Mouse (Mus musculus) E14TG2a.4 (cell line): ENCODE results near the gene Sgo1.
"Not testable (repeated sequence)": the region's sequence is repeated elsewhere in the genome, so short reads cannot be mapped to it uniquely, and the experiment has no call there.

ENCODE experiments used
- H3K27me3 ChIP-seq: 2 replicates; pipeline ENCODE4 v1.6.1; 2014; ENCODE audit warnings: low read length, control low read depth; ENCODE audit not compliant: insufficient read depth
- H3K36me3 ChIP-seq: 2 replicates; pipeline ENCODE4 v1.6.1; 2014; ENCODE audit warnings: low read length, control low read depth; ENCODE audit not compliant: insufficient read depth
- H3K4me1 ChIP-seq: replicated peaks from 2 replicates; pipeline ENCODE4 v1.6.1; 2014; ENCODE audit warnings: low read depth, low read length, control low read depth
- H3K4me3 ChIP-seq: replicated peaks from 2 replicates; pipeline ENCODE4 v1.5.1; 2014; ENCODE audit warnings: mild to moderate bottlenecking, low read length
- H3K9me3 ChIP-seq: 2 replicates; pipeline ENCODE4 v1.6.1; 2014; ENCODE audit warnings: low read length, control low read depth
- CTCF ChIP-seq: conservative IDR thresholded peaks from 2 replicates; pipeline ENCODE4 v1.5.1; 2014; ENCODE audit warnings: low read length
- NANOG ChIP-seq: IDR thresholded peaks from 2 replicates; pipeline ENCODE4 v1.6.1; 2014; ENCODE audit warnings: borderline replicate concordance, low read length, mixed read lengths
- POU5F1 ChIP-seq: IDR thresholded peaks from 2 replicates; pipeline ENCODE4 v1.6.1; 2014; ENCODE audit warnings: low read length, borderline replicate concordance

Sgo1 gene

GRCm38 (mm10) chr17:53657391-53657790 is 31.7 kb downstream of the Sgo1 start:
- not testable (repeated sequence) for H3K4me3 ChIP-seq, H3K27me3 ChIP-seq, H3K9me3 ChIP-seq
- Histone ChIP-seq H3K4me1 (peaks cover 42% of the 10 kb centered on the region), H3K36me3 (peaks cover 91% of the 10 kb centered on the region)
- TF ChIP-seq CTCF: peak; percentile 56

DNA sequence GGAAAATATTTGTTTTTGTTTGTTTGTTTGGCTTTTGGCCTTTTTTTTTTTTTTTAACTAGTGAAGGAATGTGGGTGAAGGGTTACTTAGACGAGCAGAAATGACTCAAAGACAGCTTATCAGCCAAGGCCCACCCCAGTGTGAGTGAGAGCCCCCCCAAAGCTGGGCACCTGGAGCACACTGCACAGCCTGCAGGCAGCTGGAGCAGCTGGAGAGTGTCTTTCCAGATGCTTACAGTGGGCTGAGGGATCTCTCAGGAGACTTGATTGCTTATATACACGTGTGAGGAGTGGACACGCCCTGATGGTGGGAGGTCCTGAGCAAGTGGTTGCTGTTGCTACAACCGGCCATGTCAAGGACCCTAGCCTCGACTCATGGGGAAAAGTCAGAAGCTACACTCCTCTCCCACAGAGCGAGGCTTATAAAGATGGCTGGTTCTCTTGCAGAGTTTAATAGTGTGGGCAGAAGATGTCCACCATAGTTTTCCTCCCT is 32.7 kb downstream of the Sgo1 start:
- H3K36me3 ChIP-seq: peaks cover 93% of the 10 kb centered on the region
- H3K27me3 ChIP-seq: no peaks in the 10 kb centered on the region
- TF ChIP-seq CTCF: no peak
- no peak for TF ChIP-seq NANOG
- no peak for TF ChIP-seq POU5F1
- no peak overlapping the region for H3K4me3 ChIP-seq
- no peaks in the 10 kb centered on the region for H3K9me3 ChIP-seq
- peaks cover 42% of the 10 kb centered on the region for H3K4me1 ChIP-seq

DNA sequence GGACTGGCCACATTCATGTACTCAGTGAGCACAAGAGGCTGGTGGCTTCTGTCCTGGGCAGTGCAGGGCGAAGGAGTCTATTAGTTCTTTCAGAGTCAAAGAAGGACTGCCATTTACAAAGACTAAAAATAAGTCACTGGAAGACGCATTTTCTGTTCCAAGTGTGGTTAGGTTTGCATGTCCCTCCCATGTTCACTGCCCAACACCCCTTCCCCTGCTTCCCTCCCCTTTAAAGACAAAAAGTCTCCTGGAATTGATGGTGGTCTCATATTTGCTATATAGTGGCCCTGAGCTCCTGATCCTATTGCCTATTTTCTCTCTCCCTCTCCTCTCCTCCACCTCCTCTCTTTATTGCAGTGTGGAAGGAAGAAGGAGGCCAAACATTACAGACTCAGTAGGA is 33.2 kb downstream of the Sgo1 start:
- no peaks in the 10 kb centered on the region for H3K27me3 ChIP-seq
- peaks cover 42% of the 10 kb centered on the region for H3K4me1 ChIP-seq

GRCm38 (mm10) chr17:53655081-53655480 is 34.1 kb downstream of the Sgo1 start:
- Histone ChIP-seq H3K9me3 (no peaks in the 10 kb centered on the region), H3K4me3 (no peak overlapping the region), H3K4me1 (peaks cover 42% of the 10 kb centered on the region), H3K36me3 (peaks cover 90% of the 10 kb centered on the region), H3K27me3 (no peaks in the 10 kb centered on the region)
- no peak for TF ChIP-seq POU5F1
- TF ChIP-seq CTCF: no peak
- TF ChIP-seq NANOG: no peak

More for the DNA sequence above, 33.2 kb downstream of the Sgo1 start:
- no peak overlapping the region for H3K4me3 ChIP-seq
- TF ChIP-seq CTCF (no peak), NANOG (no peak), POU5F1 (no peak)
- H3K9me3 ChIP-seq: no peaks in the 10 kb centered on the region
- H3K36me3 ChIP-seq: peaks cover 91% of the 10 kb centered on the region

DNA sequence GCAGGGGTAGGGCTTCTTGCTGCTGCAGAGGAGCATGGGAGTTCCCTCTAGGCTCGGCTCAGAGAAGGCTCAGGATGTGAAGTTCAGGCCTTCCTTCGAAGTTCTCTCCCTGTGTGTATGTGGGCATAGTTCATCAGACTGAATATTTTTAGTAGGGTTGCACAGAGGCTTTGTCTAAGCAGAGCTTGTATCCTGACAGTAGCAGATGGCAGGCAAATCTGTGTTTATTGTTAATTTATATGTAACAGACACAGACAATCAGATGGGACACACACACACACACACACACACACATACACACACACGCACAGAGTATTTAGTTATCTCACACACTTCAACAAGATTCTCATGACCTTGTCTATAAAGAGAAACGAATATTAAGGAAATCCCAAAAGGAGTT is 34.5 kb downstream of the Sgo1 start:
- H3K27me3 ChIP-seq: no peaks in the 10 kb centered on the region
- H3K4me3 ChIP-seq: no peak overlapping the region
- H3K36me3 ChIP-seq: peaks cover 91% of the 10 kb centered on the region
- TF ChIP-seq CTCF (no peak), POU5F1 (no peak), NANOG (no peak)
- H3K4me1 ChIP-seq: peaks cover 37% of the 10 kb centered on the region
- H3K9me3 ChIP-seq: no peaks in the 10 kb centered on the region

- Histone ChIP-seq H3K4me1 (no peaks in the 10 kb centered on the region; the same call in 1 of the 2 replicates), H3K4me3 (no peak overlapping the region), H3K27me3 (no peaks in the 10 kb centered on the region), H3K9me3 (no peaks in the 10 kb centered on the region), H3K36me3 (peaks cover 89% of the 10 kb centered on the region)
- TF ChIP-seq NANOG (no peak), CTCF (no peak), POU5F1 (no peak)
Observed at GRCm38 (mm10) chr17:53650251-53650661, 38.9 kb downstream of the Sgo1 start.

GRCm38 (mm10) chr17:53643360-53643759 is 45.8 kb downstream of the Sgo1 start:
- H3K9me3 ChIP-seq: no peaks in the 10 kb centered on the region
- no peak overlapping the region for H3K4me3 ChIP-seq
- no peak for TF ChIP-seq NANOG
- no peak for TF ChIP-seq POU5F1
- no peak for TF ChIP-seq CTCF
- H3K27me3 ChIP-seq: no peaks in the 10 kb centered on the region
- H3K4me1 ChIP-seq: peaks cover 13% of the 10 kb centered on the region
- H3K36me3 ChIP-seq: peaks cover 94% of the 10 kb centered on the region

DNA sequence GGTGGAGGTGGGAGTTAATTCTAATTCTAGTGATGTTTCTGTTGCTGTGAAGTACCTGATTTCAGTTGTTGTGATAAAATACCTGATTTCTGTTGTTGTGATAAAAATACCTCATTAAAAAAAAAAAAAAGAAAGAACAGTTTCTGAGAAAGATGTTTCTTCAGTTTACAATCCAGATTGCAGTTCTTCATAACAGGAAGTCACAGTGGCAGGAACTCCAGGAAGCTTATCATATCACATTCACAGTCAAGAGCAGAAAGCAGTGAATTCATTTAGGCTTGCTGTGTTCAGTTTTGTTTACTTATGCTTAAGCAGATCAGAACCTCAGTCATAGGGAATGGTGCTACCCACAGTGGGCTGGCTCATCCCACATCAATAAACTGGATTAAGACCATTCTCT is 57.8 kb downstream of the Sgo1 start:
- H3K36me3 ChIP-seq: peaks cover 80% of the 10 kb centered on the region
- no peak for TF ChIP-seq CTCF
- no peak for TF ChIP-seq POU5F1
- TF ChIP-seq NANOG: no peak
- no peaks in the 10 kb centered on the region for H3K9me3 ChIP-seq
- no peaks in the 10 kb centered on the region for H3K4me1 ChIP-seq
- no peak overlapping the region for H3K4me3 ChIP-seq
- no peaks in the 10 kb centered on the region for H3K27me3 ChIP-seq

GRCm38 (mm10) chr17:53628131-53628530 is 61.0 kb downstream of the Sgo1 start:
- TF ChIP-seq NANOG (no peak), POU5F1 (no peak), CTCF (no peak)
- Histone ChIP-seq H3K36me3 (peaks cover 81% of the 10 kb centered on the region), H3K4me3 (no peak overlapping the region), H3K27me3 (no peaks in the 10 kb centered on the region), H3K9me3 (no peaks in the 10 kb centered on the region), H3K4me1 (no peaks in the 10 kb centered on the region)

- H3K27me3 ChIP-seq: no peaks in the 10 kb centered on the region
- H3K36me3 ChIP-seq: peaks cover 77% of the 10 kb centered on the region
- H3K4me1 ChIP-seq: no peaks in the 10 kb centered on the region
- no peaks in the 10 kb centered on the region for H3K9me3 ChIP-seq
- no peak overlapping the region for H3K4me3 ChIP-seq
- no peak for TF ChIP-seq CTCF
- TF ChIP-seq POU5F1: no peak
- no peak for TF ChIP-seq NANOG
Observed at GRCm38 (mm10) chr17:53627497-53627896, 61.6 kb downstream of the Sgo1 start.
